Mouse (Mus musculus) midbrain, postnatal 0 days (tissue): ENCODE results near the gene Cav1. TPM values are rescaled to one million over a fixed set of nuclear protein-coding genes. Genes with fewer than 3 reads are reported as not detected.

Source experiments
- ATAC-seq: fragments of 200-750 bp; cut with Nextera tagmentation; 2 replicates; pipeline ENCODE4 v1.8.0; 2017; ENCODE audit warnings: moderate number of reproducible peaks, mild to moderate bottlenecking, moderate TSS enrichment, moderate library complexity; ENCODE audit not compliant: low FRiP score
- DNase-seq: peaks from one replicate; pipeline ENCODE4 v3.0.0-alpha.2; 2015; ENCODE audit warnings: low spot score
- H3K27ac ChIP-seq: fragments of 300-500 bp; sonication (generic); 2 replicates; pipeline ENCODE4 v1.5.1; 2014; ENCODE audit warnings: low read depth, mild to moderate bottlenecking, low read length, mixed read lengths
- H3K27me3 ChIP-seq: fragments of 300-500 bp; sonication (generic); 2 replicates; pipeline ENCODE4 v1.6.1; 2014; ENCODE audit warnings: low read length, control low read depth, mixed read lengths; ENCODE audit not compliant: insufficient read depth
- H3K36me3 ChIP-seq: fragments of 300-500 bp; sonication (generic); 2 replicates; pipeline ENCODE4 v1.6.1; 2014; ENCODE audit warnings: low read length, control low read depth, mixed read lengths; ENCODE audit not compliant: insufficient read depth
- H3K4me1 ChIP-seq: fragments of 300-500 bp; sonication (generic); 2 replicates; pipeline ENCODE4 v1.6.1; 2014; ENCODE audit warnings: mild to moderate bottlenecking, control low read depth, antibody characterized with exemption, low read length, mixed read lengths; ENCODE audit not compliant: insufficient read depth
- H3K4me2 ChIP-seq: fragments of 300-500 bp; sonication (generic); 2 replicates; pipeline ENCODE4 v1.6.1; 2014; ENCODE audit warnings: low read depth, mild to moderate bottlenecking, low read length, mixed read lengths; ENCODE audit not compliant: poor library complexity, severe bottlenecking
- H3K4me3 ChIP-seq: fragments of 300-500 bp; sonication (generic); 2 replicates; pipeline ENCODE4 v1.5.1; 2014; ENCODE audit warnings: low read depth, mild to moderate bottlenecking, low read length, moderate library complexity
- H3K9ac ChIP-seq: fragments of 300-500 bp; sonication (generic); replicated peaks from 2 replicates; pipeline ENCODE4 v1.6.1; 2014; ENCODE audit warnings: mild to moderate bottlenecking, low read length, moderate library complexity, mixed read lengths; ENCODE audit not compliant: poor library complexity, severe bottlenecking
- H3K9me3 ChIP-seq: fragments of 300-500 bp; sonication (generic); 2 replicates; pipeline ENCODE4 v1.6.1; 2016; ENCODE audit warnings: low read length, control low read depth
- CTCF ChIP-seq: IDR thresholded peaks from 2 replicates; pipeline ENCODE4 v1.5.1; 2016; ENCODE audit warnings: antibody characterized with exemption, mild to moderate bottlenecking
- WGBS: fragments of 180-500 bp; shearing (Covaris S2); extraction: QIAGEN DNeasy Blood & Tissue Kit; methylation state at CpG from one replicate; pipeline ENCODE4 v1.1.7; 2014; 5-methylcytosine and 5-hydroxymethylcytosine counted together
- polyA plus RNA-seq: library from polyadenylated mRNA; unstranded; fragments of >200 nt; fragmentation: Nextera tagmentation; extraction: Ambion mirVana; gene quantifications from 2 replicates; pipeline ENCODE4 v1.2.1, GENCODE M21; 2015
- total RNA-seq: library from RNA; depleted of rRNA; stranded (reverse); fragments of >200 nt; gene quantifications from 2 replicates; pipeline ENCODE4 v1.2.3, GENCODE M21; 2014

Cav1 gene
- total and polyA plus RNA-seq, 2 experiments from 2014 or later = 19.4 to 37.4 TPM

DNA sequence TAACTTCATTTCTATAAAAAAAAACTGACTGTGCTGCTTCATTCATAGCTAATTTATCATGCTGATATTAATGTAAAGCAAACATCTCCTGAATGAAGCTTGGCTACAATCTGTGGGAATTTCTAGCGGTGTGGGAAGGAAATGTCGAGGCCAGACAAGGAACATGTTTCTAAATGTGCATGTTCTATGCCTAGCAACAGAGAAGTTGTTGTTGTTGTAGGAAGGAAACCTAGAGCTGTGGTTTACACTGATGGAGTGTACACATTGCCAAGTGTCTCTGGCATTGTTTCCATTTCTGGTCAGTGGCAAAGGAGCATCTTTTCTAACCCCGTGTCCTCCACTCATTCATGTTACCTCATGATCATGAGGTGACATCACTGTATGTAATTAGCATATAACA is 23.7 kb downstream of the Cav1 start:
- DNase-seq (no peak), ATAC-seq (no peak)
- Histone ChIP-seq H3K9me3 (no peaks in the 10 kb centered on the region), H3K27me3 (no peaks in the 10 kb centered on the region), H3K9ac (no peak overlapping the region), H3K4me2 (no peak overlapping the region), H3K27ac (no peak overlapping the region), H3K36me3 (no peaks in the 10 kb centered on the region), H3K4me1 (no peaks in the 10 kb centered on the region), H3K4me3 (no peak overlapping the region)
- WGBS = 84% methylated on average over 3 of the region's 3 CpGs
- TF ChIP-seq CTCF = no peak

- TF ChIP-seq CTCF = no peak
- Histone ChIP-seq H3K4me2 (no peak overlapping the region), H3K4me3 (no peak overlapping the region), H3K9me3 (no peaks in the 10 kb centered on the region), H3K4me1 (no peaks in the 10 kb centered on the region), H3K36me3 (no peaks in the 10 kb centered on the region), H3K27me3 (no peaks in the 10 kb centered on the region), H3K9ac (no peak overlapping the region), H3K27ac (no peak overlapping the region)
- no peak for ATAC-seq
- 94% methylated on average over 2 of the region's 2 CpGs for WGBS
- no peak for DNase-seq
These were observed 31.6 kb downstream of the Cav1 start for GRCm38 (mm10) chr6:17337724-17338123.

- Histone ChIP-seq H3K4me1 (no peaks in the 10 kb centered on the region), H3K4me3 (no peak overlapping the region), H3K36me3 (no peaks in the 10 kb centered on the region), H3K27ac (no peak overlapping the region), H3K4me2 (no peak overlapping the region), H3K27me3 (no peaks in the 10 kb centered on the region), H3K9me3 (no peaks in the 10 kb centered on the region), H3K9ac (no peak overlapping the region)
- 16% methylated on average over 2 of the region's 2 CpGs for WGBS
- DNase-seq (no peak), ATAC-seq (no peak)
- no peak for TF ChIP-seq CTCF
These were observed 34.3 kb downstream of the Cav1 start for GRCm38 (mm10) chr6:17340406-17340805.

GRCm38 (mm10) chr6:17348011-17348410 is 41.9 kb downstream of the Cav1 start:
- Histone ChIP-seq H3K4me2 (no peak overlapping the region), H3K4me1 (no peaks in the 10 kb centered on the region), H3K9me3 (no peaks in the 10 kb centered on the region), H3K4me3 (no peak overlapping the region), H3K27ac (no peak overlapping the region), H3K9ac (no peak overlapping the region), H3K36me3 (no peaks in the 10 kb centered on the region), H3K27me3 (no peaks in the 10 kb centered on the region)
- ATAC-seq (no peak), DNase-seq (no peak)
- no peak for TF ChIP-seq CTCF
- WGBS = 88% methylated on average over 3 of the region's 3 CpGs

- no peaks in the 10 kb centered on the region for H3K27me3 ChIP-seq
- no peak overlapping the region for H3K4me3 ChIP-seq
- H3K4me1 ChIP-seq = no peaks in the 10 kb centered on the region
- WGBS = 87% methylated on average over 5 of the region's 5 CpGs
- no peak overlapping the region for H3K9ac ChIP-seq
- no peak overlapping the region for H3K27ac ChIP-seq
- no peak overlapping the region for H3K4me2 ChIP-seq
- no peak for TF ChIP-seq CTCF
- no peaks in the 10 kb centered on the region for H3K36me3 ChIP-seq
- no peak for DNase-seq
- no peaks in the 10 kb centered on the region for H3K9me3 ChIP-seq
- no peak for ATAC-seq
These were observed 44.7 kb downstream of the Cav1 start for GRCm38 (mm10) chr6:17350803-17351202.

DNA sequence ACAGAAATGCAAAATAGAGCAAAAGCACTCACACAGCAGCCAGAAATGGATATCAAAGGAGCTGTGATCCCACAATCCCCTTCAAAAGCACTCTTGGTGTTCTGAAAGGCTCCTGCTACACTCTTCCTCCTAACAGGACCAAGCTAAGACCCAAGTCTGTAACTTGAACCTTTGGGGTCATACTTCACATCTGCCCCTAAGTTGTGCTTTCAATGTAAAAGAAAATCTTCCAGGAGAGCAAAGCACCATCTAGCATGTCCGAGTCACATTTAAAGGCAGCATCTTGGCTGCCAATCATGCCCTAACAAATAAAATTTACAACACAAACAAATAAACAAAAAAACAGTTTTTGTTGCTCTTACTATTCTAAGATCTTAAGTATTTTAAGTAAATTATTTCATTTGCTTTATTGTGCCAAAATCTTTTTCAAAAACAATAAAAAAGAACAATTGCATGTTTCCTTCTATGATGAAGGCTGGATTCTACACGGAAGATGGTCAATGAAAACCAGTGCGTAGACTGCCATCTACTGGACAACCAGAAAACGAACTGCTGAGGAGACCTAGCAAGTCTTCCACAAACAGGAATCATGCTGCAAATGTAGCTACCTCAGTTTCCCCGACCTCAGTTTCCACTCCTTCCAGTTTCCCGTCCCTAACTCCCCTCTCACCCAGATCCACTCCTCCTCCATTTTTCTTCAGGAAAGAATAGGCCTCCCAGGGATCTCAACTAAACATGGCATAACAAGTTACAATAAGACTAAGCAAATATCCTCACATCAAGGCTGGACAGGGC is 53.0 kb downstream of the Cav1 start:
- no peak for ATAC-seq
- H3K9me3 ChIP-seq = no peaks in the 10 kb centered on the region
- WGBS = 15% methylated on average over 6 of the region's 6 CpGs
- H3K4me1 ChIP-seq = no peaks in the 10 kb centered on the region
- peak; percentile 85 for DNase-seq
- H3K36me3 ChIP-seq = no peaks in the 10 kb centered on the region
- no peak overlapping the region for H3K4me3 ChIP-seq
- no peaks in the 10 kb centered on the region for H3K27me3 ChIP-seq
- no peak overlapping the region for H3K9ac ChIP-seq
- peak; percentile 91 for TF ChIP-seq CTCF
- H3K27ac ChIP-seq = no peak overlapping the region
- no peak overlapping the region for H3K4me2 ChIP-seq
